Comparison of ENCODE assay signal across 8 mouse cellular contexts in the genomic region with DNA sequence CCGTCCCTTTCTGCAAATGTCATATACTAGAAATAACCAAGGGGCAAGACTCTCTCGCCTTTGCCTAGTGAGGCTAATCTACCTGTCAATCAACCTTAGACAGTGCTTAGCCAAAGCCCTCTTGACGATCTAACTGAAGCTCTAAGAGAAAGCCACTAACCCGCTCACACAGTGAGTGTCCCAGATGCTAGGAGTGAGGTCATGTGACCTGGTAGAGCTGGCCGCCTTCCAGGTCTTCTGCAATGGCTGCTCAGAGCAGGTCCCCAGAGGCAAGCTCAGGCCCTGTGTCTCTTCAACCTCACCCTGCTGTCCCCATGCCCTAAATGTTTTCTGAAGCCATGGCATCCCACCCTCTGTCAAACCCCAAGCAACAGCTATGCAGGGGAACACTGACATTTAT. TPM values are rescaled to one million over a fixed set of nuclear protein-coding genes. Genes with fewer than 3 reads are reported as not detected.
DNase-seq lines count a peak whose midpoint lies in the region; ATAC-seq and TF ChIP-seq lines count a peak whose summit lies in the region.

No protein-coding gene starts in this region.

- H3K4me3 ChIP-seq in thymus, adult 2 months (ENCODE audit: control insufficient read depth, insufficient read depth, low read length): no peak overlapping the region
- H3K4me3 ChIP-seq in heart, embryonic 12.5 days: no peak overlapping the region
- no peak overlapping the region for H3K4me3 ChIP-seq in kidney, embryonic 14.5 days (ENCODE audit: low read length)
- H3K4me3 ChIP-seq in lung, postnatal 0 days (ENCODE audit: low read depth, low read length): no peak overlapping the region

- no peak overlapping the region for H3K27ac ChIP-seq in thymus, adult 2 months (ENCODE audit: control insufficient read depth, insufficient read depth, low read length)
- H3K27ac ChIP-seq in heart, embryonic 12.5 days (ENCODE audit: poor library complexity, severe bottlenecking): peak overlapping the region; percentile 74
- no peak overlapping the region for H3K27ac ChIP-seq in kidney, embryonic 14.5 days (ENCODE audit: low read depth, low read length)
- H3K27ac ChIP-seq in lung, postnatal 0 days (ENCODE audit: low read length): no peak overlapping the region

- peaks cover 22% of the 10 kb centered on the region for H3K4me1 ChIP-seq in thymus, adult 2 months (replicated peaks; ENCODE audit: control insufficient read depth, insufficient read depth, low read length)
- H3K4me1 ChIP-seq in heart, embryonic 12.5 days (replicated peaks): peaks cover 78% of the 10 kb centered on the region
- H3K4me1 ChIP-seq in kidney, embryonic 14.5 days (ENCODE audit: control insufficient read depth, insufficient read depth, low read length): 0 out of 2 replicates have a peak, but pooled peaks cover 9% of the 10 kb centered on the region
- 0 out of 2 replicates have a peak, but pooled peaks cover 4% of the 10 kb centered on the region for H3K4me1 ChIP-seq in lung, postnatal 0 days (ENCODE audit: insufficient read depth, low read depth, low read length)

- H3K27me3 ChIP-seq in thymus, adult 2 months (ENCODE audit: control insufficient read depth, insufficient read depth, low read length): no peaks in the 10 kb centered on the region
- H3K27me3 ChIP-seq in heart, embryonic 12.5 days (replicated peaks): no peaks in the 10 kb centered on the region
- H3K27me3 ChIP-seq in kidney, embryonic 14.5 days (ENCODE audit: control insufficient read depth, insufficient read depth, low read length): no peaks in the 10 kb centered on the region
- no peaks in the 10 kb centered on the region for H3K27me3 ChIP-seq in lung, postnatal 0 days (replicated peaks; ENCODE audit: insufficient read depth, low read length)

- peak; percentile 34 for DNase-seq in thymus, adult 2 months
- no peak for DNase-seq in thymus, postnatal 0 days (ENCODE audit: low spot score)
- DNase-seq in lung, postnatal 0 days (ENCODE audit: low spot score): peak; percentile 75
- DNase-seq in right cerebral cortex, postnatal 14 days: peak; percentile 79
- no peak for DNase-seq in urinary bladder, postnatal 25 days (ENCODE audit: low spot score)

- peaks cover 22% of the 10 kb centered on the region for H3K36me3 ChIP-seq in thymus, adult 2 months (ENCODE audit: control insufficient read depth, insufficient read depth, low read length)
- H3K36me3 ChIP-seq in heart, embryonic 12.5 days: peaks cover 56% of the 10 kb centered on the region
- H3K36me3 ChIP-seq in kidney, embryonic 14.5 days (ENCODE audit: control insufficient read depth, insufficient read depth, low read length): peaks cover 62% of the 10 kb centered on the region
- H3K36me3 ChIP-seq in lung, postnatal 0 days (ENCODE audit: insufficient read depth, low read length): peaks cover 12% of the 10 kb centered on the region

- TF ChIP-seq POLR2A in thymus, adult 2 months (IDR thresholded peaks at IDR 0.05; ENCODE audit: control insufficient read depth, extremely low read depth, insufficient read depth, low read length, poor library complexity): no peak

- no peak for TF ChIP-seq CTCF in thymus, adult 2 months (IDR thresholded peaks at IDR 0.05; ENCODE audit: borderline replicate concordance, control insufficient read depth, extremely low read depth, insufficient read depth, low read length, poor library complexity)
- no peak for TF ChIP-seq CTCF in lung, postnatal 0 days (IDR thresholded peaks at IDR 0.05)

- H3K9ac ChIP-seq in heart, embryonic 12.5 days: peak overlapping the region; percentile 17; the same call in 1 of the 2 replicates
- H3K9ac ChIP-seq in kidney, embryonic 14.5 days (ENCODE audit: low read depth, low read length): no peak overlapping the region
- H3K9ac ChIP-seq in lung, postnatal 0 days (replicated peaks; ENCODE audit: low read depth): no peak overlapping the region

- TF ChIP-seq EP300 in lung, postnatal 0 days (IDR thresholded peaks at IDR 0.05): no peak

- WGBS in thymus, adult 2 months: 31% methylated on average over 5 of the region's 5 CpGs
- 23% methylated on average over 5 of the region's 5 CpGs for WGBS in heart, embryonic 12.5 days
- WGBS in kidney, embryonic 14.5 days: 62% methylated on average over 5 of the region's 5 CpGs
- WGBS in lung, postnatal 0 days: 38% methylated on average over 5 of the region's 5 CpGs

- H3K9me3 ChIP-seq in heart, embryonic 12.5 days (replicated peaks): no peaks in the 10 kb centered on the region
- no peaks in the 10 kb centered on the region for H3K9me3 ChIP-seq in kidney, embryonic 14.5 days (ENCODE audit: control insufficient read depth, low read length)
- no peaks in the 10 kb centered on the region for H3K9me3 ChIP-seq in lung, postnatal 0 days (ENCODE audit: low read length)

- ATAC-seq in common myeloid progenitor, adult 5-6 weeks (replicated peaks; ENCODE audit: low read depth, poor library complexity, severe bottlenecking): peak; percentile 39; the same call in 1 of the 2 replicates
- ATAC-seq in heart, embryonic 12.5 days (ENCODE audit: insufficient number of reproducible peaks, low FRiP score): peak; percentile 58
- 0 out of 2 replicates have a peak, but pooled peaks have one; percentile 53 for ATAC-seq in kidney, embryonic 14.5 days (ENCODE audit: low FRiP score, low TSS enrichment)
- ATAC-seq in lung, postnatal 0 days: peak; percentile 72

- no peak overlapping the region for H3K4me2 ChIP-seq in heart, embryonic 12.5 days
- no peak overlapping the region for H3K4me2 ChIP-seq in kidney, embryonic 14.5 days (replicated peaks; ENCODE audit: low read depth, low read length)
- H3K4me2 ChIP-seq in lung, postnatal 0 days (replicated peaks; ENCODE audit: low read depth, low read length): no peak overlapping the region

RNA-seq across cellular contexts. Expression of a gene that starts 49.7 kb away (rescaled TPM):
- 30.3 and 30.9 TPM in 2 replicates for polyA plus RNA-seq in thymus, adult 2 months (2012; rRNA removed)
- polyA plus RNA-seq in thymus, postnatal 0 days (2015; fragmentation: Nextera tagmentation; extraction: Ambion mirVana): 38.8 and 46.7 TPM in 2 replicates
- total RNA-seq in common myeloid progenitor, adult 5-6 weeks (2017): 34.6 and 55.9 TPM in 2 replicates
- polyA plus RNA-seq in heart, embryonic 12.5 days (2016; fragmentation: Nextera tagmentation; extraction: Ambion mirVana): 44.7 and 48.0 TPM in 2 replicates
- polyA plus RNA-seq in kidney, embryonic 14.5 days (2014; fragmentation: Nextera tagmentation; extraction: Ambion mirVana): 44.3 and 61.1 TPM in 2 replicates
- 30.7 and 32.1 TPM in 2 replicates for polyA plus RNA-seq in lung, postnatal 0 days (2015; fragmentation: Nextera tagmentation; extraction: Ambion mirVana)

Comparison
In these comparisons a context has a peak if more than half of its experiments do, and no peak if none do; other contexts are left out.
1. DNase-seq: peak in thymus, adult 2 months (single experiment), lung, postnatal 0 days (single experiment) and right cerebral cortex, postnatal 14 days (single experiment); none in thymus, postnatal 0 days (single experiment) and urinary bladder, postnatal 25 days (single experiment).
2. Peak in every context shown above with its lines, with median percentiles within 50 percentile points of each other: ATAC-seq.